Mouse (Mus musculus) ZHBTc4 (cell line): ENCODE measurements at regions not wholly inside any gene's neighbourhood (a gene's known extent, or its start where the extent isn't known, plus 50 kb on each side); places are given as distances from the start of the nearest gene placed in this dataset.
A peak's percentile ranks its signal among the peaks of the same experiment; 100 is the strongest.

Source experiments
- DNase-seq: peaks from one replicate; pipeline ENCODE4 v3.0.0-alpha.2; 2011; ENCODE audit warnings: low read depth, low spot score

- peak; percentile 76 for DNase-seq
Observed at GRCm38 (mm10) chr1:34738386-34739067, 104.3 kb downstream of the Fam168b start.

- DNase-seq = peak; percentile 72
Observed at GRCm38 (mm10) chr1:34739621-34740020, 103.2 kb downstream of the Fam168b start.

- DNase-seq = no peak
Observed at GRCm38 (mm10) chr1:34740891-34741290, 102.0 kb downstream of the Fam168b start.

- no peak for DNase-seq
Observed at GRCm38 (mm10) chr1:34742234-34742633, 100.6 kb downstream of the Fam168b start.

- DNase-seq = no peak
Observed at GRCm38 (mm10) chr1:34745881-34746280, 97.0 kb downstream of the Fam168b start.

GRCm38 (mm10) chr1:34749161-34750040 is 93.5 kb downstream of the Fam168b start:
- DNase-seq = peak; percentile 42

GRCm38 (mm10) chr1:34750061-34751054 is 92.5 kb downstream of the Fam168b start:
- peak; percentile 35 for DNase-seq

GRCm38 (mm10) chr1:34751128-34751527 is 91.7 kb downstream of the Fam168b start:
- DNase-seq = no peak

GRCm38 (mm10) chr1:34753581-34753980 is 89.3 kb downstream of the Fam168b start:
- DNase-seq = no peak

- DNase-seq = no peak
Observed at GRCm38 (mm10) chr1:34760547-34760946, 82.3 kb downstream of the Fam168b start.

GRCm38 (mm10) chr1:34761436-34761835 is 81.4 kb downstream of the Fam168b start:
- no peak for DNase-seq

GRCm38 (mm10) chr1:34761870-34762269 is 81.0 kb downstream of the Fam168b start:
- peak; percentile 9 for DNase-seq
